Mouse (Mus musculus): ENCODE results near the gene Bik. TPM values are rescaled to one million over a fixed set of nuclear protein-coding genes. Genes with fewer than 3 reads are reported as not detected.

Gene Bik
- not detected for total RNA-seq (2018; cell fraction: chromatin; rRNA removed)
- under 1 TPM in 10 of 26 experiments, not detected in 16; 0.14 to 0.25 (median 0.22) TPM for total RNA-seq (2018; cell fraction: cytosol; rRNA removed)
- total RNA-seq (2018; cell fraction: nucleus; rRNA removed), result 1 to 10 TPM in 1 of 26 experiments, not detected in 25; 1.0 TPM
- 0.35 to 0.51 TPM in 2 of 3 replicates, not detected in the other for polyA plus RNA-seq (2018)

GRCm38 (mm10) chr15:83526424-83527091 is at the start of gene Bik:
Gene Bik (plus strand): TSS chr15:83526862.
- Histone ChIP-seq H3K79me2 (ENCODE audit: inconsistent target) (no peaks in the 10 kb centered on the region), H3K36me3 (ENCODE audit: inconsistent target) (no peaks in the 10 kb centered on the region), H3K4me3 (ENCODE audit: inconsistent target) (peak within 1 kb of the TSS; percentile 7; the same call in 1 of the 2 replicates), H3K27ac (no peak within 1 kb of the TSS)
- WGBS (ENCODE audit: missing documents), result 2% methylated on average over 45 of the region's 45 CpGs

- WGBS (ENCODE audit: missing documents), result 89% methylated on average over 3 of the region's 3 CpGs
- no peak overlapping the region for H3K4me3 ChIP-seq (ENCODE audit: inconsistent target)
- H3K36me3 ChIP-seq (ENCODE audit: inconsistent target), result no peaks in the 10 kb centered on the region
- no peaks in the 10 kb centered on the region for H3K79me2 ChIP-seq (ENCODE audit: inconsistent target)
- no peak overlapping the region for H3K27ac ChIP-seq
Observed at GRCm38 (mm10) chr15:83478096-83478495, 48.6 kb upstream of the Bik start.

- Histone ChIP-seq H3K27ac (no peak overlapping the region), H3K79me2 (ENCODE audit: inconsistent target) (no peaks in the 10 kb centered on the region), H3K4me3 (ENCODE audit: inconsistent target) (no peak overlapping the region), H3K36me3 (ENCODE audit: inconsistent target) (no peaks in the 10 kb centered on the region)
- WGBS (ENCODE audit: missing documents), result 96% methylated on average over 4 of the region's 4 CpGs
Observed at GRCm38 (mm10) chr15:83479818-83480217, 46.8 kb upstream of the Bik start.

GRCm38 (mm10) chr15:83481236-83481780 is 45.4 kb upstream of the Bik start:
- no peaks in the 10 kb centered on the region for H3K36me3 ChIP-seq (ENCODE audit: inconsistent target)
- WGBS (ENCODE audit: missing documents), result 80% methylated on average over 9 of the region's 10 CpGs
- no peak overlapping the region for H3K4me3 ChIP-seq (ENCODE audit: inconsistent target)
- H3K27ac ChIP-seq, result no peak overlapping the region
- H3K79me2 ChIP-seq (ENCODE audit: inconsistent target), result no peaks in the 10 kb centered on the region

- H3K36me3 ChIP-seq (ENCODE audit: inconsistent target), result no peaks in the 10 kb centered on the region
- H3K4me3 ChIP-seq (ENCODE audit: inconsistent target), result no peak overlapping the region
- H3K79me2 ChIP-seq (ENCODE audit: inconsistent target), result no peaks in the 10 kb centered on the region
- H3K27ac ChIP-seq, result peak overlapping the region; percentile 39
- 32% methylated on average over 8 of the region's 8 CpGs for whole genome bisulfite sequencing (ENCODE audit: missing documents)
Observed at GRCm38 (mm10) chr15:83482645-83483224, 43.9 kb upstream of the Bik start.

- H3K36me3 ChIP-seq (ENCODE audit: inconsistent target), result no peaks in the 10 kb centered on the region
- H3K79me2 ChIP-seq (ENCODE audit: inconsistent target), result no peaks in the 10 kb centered on the region
- no peak overlapping the region for H3K4me3 ChIP-seq (ENCODE audit: inconsistent target)
- 4% methylated on average over 2 of the region's 2 CpGs for WGBS (ENCODE audit: missing documents)
- H3K27ac ChIP-seq, result no peak overlapping the region; the same call in 1 of the 2 replicates
Observed at GRCm38 (mm10) chr15:83483482-83483881, 43.2 kb upstream of the Bik start.

- 94% methylated on average over 8 of the region's 10 CpGs for WGBS (ENCODE audit: missing documents)
- Histone ChIP-seq H3K79me2 (ENCODE audit: inconsistent target) (no peaks in the 10 kb centered on the region), H3K36me3 (ENCODE audit: inconsistent target) (no peaks in the 10 kb centered on the region), H3K4me3 (ENCODE audit: inconsistent target) (no peak overlapping the region), H3K27ac (no peak overlapping the region)
Observed at GRCm38 (mm10) chr15:83484311-83484710, 42.4 kb upstream of the Bik start.

- H3K79me2 ChIP-seq (ENCODE audit: inconsistent target), result no peaks in the 10 kb centered on the region
- WGBS (ENCODE audit: missing documents), result 91% methylated on average over 8 of the region's 9 CpGs
- no peak overlapping the region for H3K4me3 ChIP-seq (ENCODE audit: inconsistent target)
- no peak overlapping the region for H3K27ac ChIP-seq
- no peaks in the 10 kb centered on the region for H3K36me3 ChIP-seq (ENCODE audit: inconsistent target)
Observed at GRCm38 (mm10) chr15:83487477-83488115, 39.1 kb upstream of the Bik start.

GRCm38 (mm10) chr15:83489471-83489870 is 37.2 kb upstream of the Bik start:
- no peaks in the 10 kb centered on the region for H3K79me2 ChIP-seq (ENCODE audit: inconsistent target)
- H3K36me3 ChIP-seq (ENCODE audit: inconsistent target), result no peaks in the 10 kb centered on the region
- no peak overlapping the region for H3K27ac ChIP-seq
- WGBS (ENCODE audit: missing documents), result 97% methylated on average over 20 of the region's 20 CpGs
- no peak overlapping the region for H3K4me3 ChIP-seq (ENCODE audit: inconsistent target)

GRCm38 (mm10) chr15:83491891-83492290 is 34.8 kb upstream of the Bik start:
- 100% methylated on average over 5 of the region's 5 CpGs for WGBS (ENCODE audit: missing documents)
- Histone ChIP-seq H3K36me3 (ENCODE audit: inconsistent target) (no peaks in the 10 kb centered on the region), H3K27ac (no peak overlapping the region), H3K4me3 (ENCODE audit: inconsistent target) (no peak overlapping the region), H3K79me2 (ENCODE audit: inconsistent target) (no peaks in the 10 kb centered on the region)

GRCm38 (mm10) chr15:83493856-83494571 is 32.6 kb upstream of the Bik start:
- Histone ChIP-seq H3K79me2 (ENCODE audit: inconsistent target) (no peaks in the 10 kb centered on the region), H3K4me3 (ENCODE audit: inconsistent target) (no peak overlapping the region), H3K36me3 (ENCODE audit: inconsistent target) (no peaks in the 10 kb centered on the region), H3K27ac (no peak overlapping the region)
- WGBS (ENCODE audit: missing documents), result 88% methylated on average over 7 of the region's 7 CpGs

- H3K27ac ChIP-seq, result no peak overlapping the region
- H3K4me3 ChIP-seq (ENCODE audit: inconsistent target), result no peak overlapping the region
- H3K36me3 ChIP-seq (ENCODE audit: inconsistent target), result no peaks in the 10 kb centered on the region
- H3K79me2 ChIP-seq (ENCODE audit: inconsistent target), result no peaks in the 10 kb centered on the region
- 92% methylated on average over 6 of the region's 6 CpGs for WGBS (ENCODE audit: missing documents)
Observed at GRCm38 (mm10) chr15:83494572-83494920, 32.1 kb upstream of the Bik start.

- Histone ChIP-seq H3K4me3 (ENCODE audit: inconsistent target) (no peak overlapping the region), H3K79me2 (ENCODE audit: inconsistent target) (no peaks in the 10 kb centered on the region), H3K36me3 (ENCODE audit: inconsistent target) (no peaks in the 10 kb centered on the region), H3K27ac (no peak overlapping the region)
- WGBS (ENCODE audit: missing documents), result 60% methylated on average over 3 of the region's 3 CpGs
Observed at GRCm38 (mm10) chr15:83495195-83495594, 31.5 kb upstream of the Bik start.

GRCm38 (mm10) chr15:83495787-83496367 is 30.8 kb upstream of the Bik start:
- H3K79me2 ChIP-seq (ENCODE audit: inconsistent target), result no peaks in the 10 kb centered on the region
- H3K27ac ChIP-seq, result no peak overlapping the region
- WGBS (ENCODE audit: missing documents), result 96% methylated on average over 18 of the region's 22 CpGs
- no peaks in the 10 kb centered on the region for H3K36me3 ChIP-seq (ENCODE audit: inconsistent target)
- no peak overlapping the region for H3K4me3 ChIP-seq (ENCODE audit: inconsistent target)

All from macrophage (primary cell).